Mouse (Mus musculus) CH12.LX (cell line): Measurements from ENCODE around the gene Scrn1.

Experiments used
- CTCF ChIP-seq, 2 experiments: IDR thresholded peaks in 1 of 2; conservative IDR thresholded peaks in 1 of 2; 2 replicates each; pipeline ENCODE4 v1.5.1; 2011 to 2012; ENCODE audit warnings: low read depth in 2 of 2, low read length in 2 of 2, improper control_type of control experiment in 1 of 2, inconsistent platforms in 1 of 2, mild to moderate bottlenecking in 1 of 2, moderate library complexity in 1 of 2
- EP300 ChIP-seq: IDR thresholded peaks from 2 replicates; pipeline ENCODE4 v1.6.1; 2011; ENCODE audit warnings: low read length, improper control_type of control experiment
- KAT2A ChIP-seq: IDR thresholded peaks from 2 replicates; pipeline ENCODE4 v1.6.1; 2012; ENCODE audit warnings: low read length, improper control_type of control experiment, inconsistent platforms; ENCODE audit not compliant: insufficient replicate concordance
- NRF1 ChIP-seq: IDR thresholded peaks from 2 replicates; pipeline ENCODE4 v1.6.1; 2014; ENCODE audit warnings: low read depth, mild to moderate bottlenecking, inconsistent platforms, low read length, improper control_type of control experiment, moderate library complexity
- POLR2A ChIP-seq: IDR thresholded peaks from 2 replicates; pipeline ENCODE4 v1.6.1; 2011; ENCODE audit warnings: low read depth, mild to moderate bottlenecking, improper control_type of control experiment, low read length

DNA sequence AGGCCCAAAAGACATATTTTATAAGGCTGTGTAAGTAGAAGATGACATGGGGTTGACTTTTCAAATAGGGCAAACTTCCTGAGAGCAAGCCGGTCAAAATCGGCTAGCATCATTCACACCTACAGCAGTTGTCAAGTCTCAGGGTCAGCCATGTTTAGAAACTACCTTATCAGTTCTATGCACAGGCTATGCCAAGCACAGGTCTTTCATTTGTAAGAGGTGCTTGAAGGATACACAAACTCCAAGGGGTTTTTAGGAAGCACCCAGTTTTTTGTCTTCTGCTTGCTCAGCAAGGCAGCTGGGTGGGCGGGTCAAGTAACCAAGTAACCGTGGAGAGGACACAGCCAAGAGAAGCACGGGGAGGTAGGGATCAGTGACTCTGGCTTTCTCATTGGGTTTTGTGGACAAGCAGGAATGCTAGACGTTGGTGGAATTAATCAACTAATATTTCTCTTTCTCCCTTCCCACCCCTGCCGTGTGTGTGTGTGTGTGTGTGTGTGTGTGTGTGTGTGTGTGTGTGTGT, 15.4 kb downstream of the Scrn1 start:
- TF ChIP-seq EP300 (no peak), POLR2A (no peak), CTCF (conservative IDR thresholded peaks at IDR 0.05 in 1 of 2, IDR thresholded peaks at IDR 0.05 in 1 of 2; ENCODE audit: low read depth in 2 of 2, low read length in 2 of 2) (no peak), KAT2A (no peak), NRF1 (no peak)
